Mouse (Mus musculus) intestine, embryonic 16.5 days (tissue): ENCODE results near the gene Dab1. TPM values are rescaled to one million over a fixed set of nuclear protein-coding genes. Genes with fewer than 3 reads are reported as not detected.

Source experiments
- ATAC-seq: fragments of 200-750 bp; cut with Nextera tagmentation; 2 replicates; pipeline ENCODE4 v1.8.0; 2017; ENCODE audit warnings: moderate TSS enrichment, moderate library complexity
- H3K27ac ChIP-seq: fragments of 300-500 bp; sonication (generic); 2 replicates; pipeline ENCODE4 v1.5.1; 2014; ENCODE audit warnings: mild to moderate bottlenecking, low read length
- H3K27me3 ChIP-seq: fragments of 300-500 bp; sonication (generic); replicated peaks from 2 replicates; pipeline ENCODE4 v1.6.1; 2014; ENCODE audit warnings: low read length, control low read depth, mixed read lengths; ENCODE audit not compliant: control insufficient read depth, insufficient read depth
- H3K36me3 ChIP-seq: fragments of 300-500 bp; sonication (generic); 2 replicates; pipeline ENCODE4 v1.6.1; 2014; ENCODE audit warnings: low read length, control low read depth; ENCODE audit not compliant: control insufficient read depth, insufficient read depth
- H3K4me1 ChIP-seq: fragments of 300-500 bp; sonication (generic); 2 replicates; pipeline ENCODE4 v1.6.1; 2014; ENCODE audit warnings: low read length, control low read depth, mixed read lengths; ENCODE audit not compliant: control insufficient read depth, insufficient read depth
- H3K4me2 ChIP-seq: fragments of 300-500 bp; sonication (generic); 2 replicates; pipeline ENCODE4 v1.6.1; 2014; ENCODE audit warnings: low read depth, low read length, control low read depth
- H3K4me3 ChIP-seq: fragments of 300-500 bp; sonication (generic); 2 replicates; pipeline ENCODE4 v1.5.1; 2014; ENCODE audit warnings: mild to moderate bottlenecking, low read length
- H3K9ac ChIP-seq: fragments of 300-500 bp; sonication (generic); 2 replicates; pipeline ENCODE4 v1.6.1; 2014; ENCODE audit warnings: low read depth, low read length
- H3K9me3 ChIP-seq: fragments of 300-500 bp; sonication (generic); 2 replicates; pipeline ENCODE4 v1.6.1; 2016; ENCODE audit warnings: low read length, control low read depth; ENCODE audit not compliant: control insufficient read depth
- WGBS: fragments of 180-500 bp; shearing (Covaris S2); extraction: QIAGEN DNeasy Blood & Tissue Kit; methylation state at CpG from one replicate; pipeline ENCODE4 v1.1.7; 2014; 5-methylcytosine and 5-hydroxymethylcytosine counted together
- polyA plus RNA-seq: library from polyadenylated mRNA; unstranded; fragments of >200 nt; fragmentation: Nextera tagmentation; extraction: Ambion mirVana; gene quantifications from 2 replicates; pipeline ENCODE4 v1.2.1, GENCODE M21; 2015

Gene Dab1
- polyA plus RNA-seq, 1 experiment from 2014 or later, result 54.5 TPM

- Histone ChIP-seq H3K9me3 (no peaks in the 10 kb centered on the region), H3K4me3 (no peak overlapping the region), H3K27ac (no peak overlapping the region), H3K4me1 (no peaks in the 10 kb centered on the region), H3K36me3 (no peaks in the 10 kb centered on the region), H3K4me2 (no peak overlapping the region), H3K27me3 (no peaks in the 10 kb centered on the region), H3K9ac (no peak overlapping the region)
- WGBS, result 88% methylated on average over 3 of the region's 3 CpGs
- no peak for ATAC-seq
Observed at GRCm38 (mm10) chr4:104696522-104696921, 1077.4 kb downstream of the Dab1 start.

GRCm38 (mm10) chr4:104697703-104698102, 1078.5 kb downstream of the Dab1 start:
- Histone ChIP-seq H3K9me3 (no peaks in the 10 kb centered on the region), H3K9ac (no peak overlapping the region)
- ATAC-seq, result no peak

GRCm38 (mm10) chr4:104705664-104706645, 1086.8 kb downstream of the Dab1 start:
- H3K4me3 ChIP-seq, result no peak overlapping the region
- H3K9ac ChIP-seq, result no peak overlapping the region
- WGBS, result 66% methylated on average over 10 of the region's 10 CpGs
- H3K27me3 ChIP-seq, result no peaks in the 10 kb centered on the region
- H3K9me3 ChIP-seq, result no peaks in the 10 kb centered on the region
- H3K36me3 ChIP-seq, result no peaks in the 10 kb centered on the region
- ATAC-seq, result no peak
- H3K27ac ChIP-seq, result no peak overlapping the region
- H3K4me1 ChIP-seq, result no peaks in the 10 kb centered on the region
- no peak overlapping the region for H3K4me2 ChIP-seq

More at GRCm38 (mm10) chr4:104697703-104698102, 1078.5 kb downstream of the Dab1 start:
- Histone ChIP-seq H3K4me1 (no peaks in the 10 kb centered on the region), H3K27me3 (no peaks in the 10 kb centered on the region), H3K4me3 (no peak overlapping the region), H3K4me2 (no peak overlapping the region), H3K36me3 (no peaks in the 10 kb centered on the region), H3K27ac (no peak overlapping the region)
- WGBS, result 67% methylated on average over 4 of the region's 4 CpGs

GRCm38 (mm10) chr4:104712338-104713083, 1093.4 kb downstream of the Dab1 start:
- Histone ChIP-seq H3K36me3 (no peaks in the 10 kb centered on the region), H3K27me3 (no peaks in the 10 kb centered on the region), H3K9me3 (no peaks in the 10 kb centered on the region), H3K9ac (no peak overlapping the region), H3K27ac (no peak overlapping the region), H3K4me2 (no peak overlapping the region), H3K4me3 (no peak overlapping the region), H3K4me1 (no peaks in the 10 kb centered on the region)
- WGBS, result 82% methylated on average over 15 of the region's 15 CpGs
- no peak for ATAC-seq

- no peaks in the 10 kb centered on the region for H3K9me3 ChIP-seq
- H3K4me3 ChIP-seq, result no peak overlapping the region
- WGBS, result 66% methylated on average over 9 of the region's 9 CpGs
- ATAC-seq, result 0 out of 2 replicates have a peak, but pooled peaks have one; percentile 15
- H3K9ac ChIP-seq, result no peak overlapping the region
- H3K4me1 ChIP-seq, result peaks cover 6% of the 10 kb centered on the region; the same call in 1 of the 2 replicates
- no peak overlapping the region for H3K27ac ChIP-seq
- H3K4me2 ChIP-seq, result no peak overlapping the region
- no peaks in the 10 kb centered on the region for H3K36me3 ChIP-seq
- no peaks in the 10 kb centered on the region for H3K27me3 ChIP-seq
Observed at GRCm38 (mm10) chr4:104714925-104715519, 1095.9 kb downstream of the Dab1 start.

- H3K36me3 ChIP-seq, result no peaks in the 10 kb centered on the region
- H3K4me3 ChIP-seq, result no peak overlapping the region
- peaks cover 6% of the 10 kb centered on the region; the same call in 1 of the 2 replicates for H3K4me1 ChIP-seq
- no peak overlapping the region for H3K9ac ChIP-seq
- H3K27ac ChIP-seq, result no peak overlapping the region
- no peaks in the 10 kb centered on the region for H3K27me3 ChIP-seq
- H3K9me3 ChIP-seq, result no peaks in the 10 kb centered on the region
- no peak overlapping the region for H3K4me2 ChIP-seq
- peak; percentile 53 for ATAC-seq
- 72% methylated on average over 6 of the region's 6 CpGs for WGBS
Observed at GRCm38 (mm10) chr4:104715857-104716256, 1096.7 kb downstream of the Dab1 start.

- no peak overlapping the region for H3K4me3 ChIP-seq
- peaks cover 6% of the 10 kb centered on the region; the same call in 1 of the 2 replicates for H3K4me1 ChIP-seq
- no peak for ATAC-seq
- 71% methylated on average over 1 of the region's 1 CpGs for WGBS
- H3K27me3 ChIP-seq, result no peaks in the 10 kb centered on the region
- no peak overlapping the region for H3K9ac ChIP-seq
- H3K4me2 ChIP-seq, result no peak overlapping the region
- no peaks in the 10 kb centered on the region for H3K9me3 ChIP-seq
- no peaks in the 10 kb centered on the region for H3K36me3 ChIP-seq
- no peak overlapping the region for H3K27ac ChIP-seq
Observed at GRCm38 (mm10) chr4:104716506-104716905, 1097.3 kb downstream of the Dab1 start.

GRCm38 (mm10) chr4:104718973-104719795, 1100.0 kb downstream of the Dab1 start:
- H3K27me3 ChIP-seq, result no peaks in the 10 kb centered on the region
- no peak overlapping the region for H3K9ac ChIP-seq
- H3K4me2 ChIP-seq, result no peak overlapping the region
- 42% methylated on average over 13 of the region's 13 CpGs for WGBS
- peaks cover 6% of the 10 kb centered on the region; the same call in 1 of the 2 replicates for H3K4me1 ChIP-seq
- ATAC-seq, result peak; percentile 77
- H3K9me3 ChIP-seq, result no peaks in the 10 kb centered on the region
- H3K4me3 ChIP-seq, result no peak overlapping the region
- H3K36me3 ChIP-seq, result no peaks in the 10 kb centered on the region
- H3K27ac ChIP-seq, result no peak overlapping the region
